Mouse (Mus musculus): Measurements from ENCODE around the gene Prr14. TPM values are rescaled to one million over a fixed set of nuclear protein-coding genes. Genes with fewer than 3 reads are reported as not detected.
"Not testable (repeated sequence)": the region's sequence is repeated elsewhere in the genome, so short reads cannot be mapped to it uniquely, and the experiment has no call there.

Prr14 gene
- 35.6 and 42.2 TPM in 2 replicates for polyA plus RNA-seq (2016; fragmentation: Nextera tagmentation; extraction: Ambion mirVana)

- H3K4me3 ChIP-seq; H3K4me1 ChIP-seq; H3K27me3 ChIP-seq (ENCODE audit: insufficient read depth, poor library complexity, severe bottlenecking); H3K9me3 ChIP-seq; H3K27ac ChIP-seq; DNase-seq (ENCODE audit: low spot score): not testable (repeated sequence)
- WGBS, result 95% methylated on average over 8 of the region's 8 CpGs
- H3K36me3 ChIP-seq, result peaks cover 78% of the 10 kb centered on the region
These were observed at the start of gene Prr14 for GRCm38 (mm10) chr7:127459311-127459710. Prr14 (plus strand) TSS chr7:127459611.

- no peak overlapping the region for H3K27ac ChIP-seq
- H3K36me3 ChIP-seq, result no peaks in the 10 kb centered on the region
- H3K27me3 ChIP-seq (ENCODE audit: insufficient read depth, poor library complexity, severe bottlenecking), result no peaks in the 10 kb centered on the region
- H3K9me3 ChIP-seq, result no peaks in the 10 kb centered on the region
- DNase-seq (ENCODE audit: low spot score), result no peak
- peaks cover 2% of the 10 kb centered on the region for H3K4me1 ChIP-seq
- 61% methylated on average over 2 of the region's 2 CpGs for WGBS
- H3K4me3 ChIP-seq, result no peak overlapping the region
These were observed 48.0 kb upstream of the Prr14 start for GRCm38 (mm10) chr7:127411418-127411817.

GRCm38 (mm10) chr7:127421388-127422191, 37.8 kb upstream of the Prr14 start, which contains the start of gene Zfp688:
Zfp688 (minus strand) TSS chr7:127422068.
- Histone ChIP-seq H3K9me3 (no peaks in the 10 kb centered on the region), H3K27me3 (ENCODE audit: insufficient read depth, poor library complexity, severe bottlenecking) (peaks cover 19% of the 10 kb centered on the region), H3K4me1 (peaks cover 16% of the 10 kb centered on the region), H3K4me3 (peak within 1 kb of the TSS; percentile 90), H3K36me3 (peaks cover 27% of the 10 kb centered on the region), H3K27ac (peak within 1 kb of the TSS; percentile 91)
- under 1% methylated on average over 48 of the region's 48 CpGs for WGBS
- DNase-seq (ENCODE audit: low spot score), result peak; percentile 97

GRCm38 (mm10) chr7:127422247-127422646, 37.2 kb upstream of the Prr14 start:
- 2% methylated on average over 15 of the region's 15 CpGs for WGBS
- Histone ChIP-seq H3K9me3 (no peaks in the 10 kb centered on the region), H3K36me3 (peaks cover 27% of the 10 kb centered on the region), H3K4me1 (peaks cover 16% of the 10 kb centered on the region), H3K27me3 (ENCODE audit: insufficient read depth, poor library complexity, severe bottlenecking) (peaks cover 19% of the 10 kb centered on the region), H3K4me3 (peak overlapping the region; percentile 90), H3K27ac (peak overlapping the region; percentile 91; the same call in 1 of the 2 replicates)
- DNase-seq (ENCODE audit: low spot score), result no peak

GRCm38 (mm10) chr7:127425291-127425690, 34.1 kb upstream of the Prr14 start:
- Histone ChIP-seq H3K27me3 (ENCODE audit: insufficient read depth, poor library complexity, severe bottlenecking) (peaks cover 19% of the 10 kb centered on the region), H3K36me3 (0 out of 2 replicates have a peak, but pooled peaks cover under 1% of the 10 kb centered on the region), H3K27ac (no peak overlapping the region), H3K4me3 (no peak overlapping the region), H3K4me1 (peaks cover 16% of the 10 kb centered on the region), H3K9me3 (no peaks in the 10 kb centered on the region)
- no peak for DNase-seq (ENCODE audit: low spot score)
- 78% methylated on average over 3 of the region's 3 CpGs for WGBS

GRCm38 (mm10) chr7:127425911-127426310, 33.5 kb upstream of the Prr14 start:
- no peak overlapping the region for H3K4me3 ChIP-seq
- H3K27me3 ChIP-seq (ENCODE audit: insufficient read depth, poor library complexity, severe bottlenecking), result peaks cover 19% of the 10 kb centered on the region
- H3K27ac ChIP-seq, result no peak overlapping the region
- 81% methylated on average over 2 of the region's 2 CpGs for WGBS
- peaks cover 13% of the 10 kb centered on the region for H3K4me1 ChIP-seq
- H3K9me3 ChIP-seq, result no peaks in the 10 kb centered on the region
- no peak for DNase-seq (ENCODE audit: low spot score)
- no peaks in the 10 kb centered on the region for H3K36me3 ChIP-seq

- no peak for DNase-seq (ENCODE audit: low spot score)
- Histone ChIP-seq H3K36me3 (no peaks in the 10 kb centered on the region), H3K27me3 (ENCODE audit: insufficient read depth, poor library complexity, severe bottlenecking) (peaks cover 19% of the 10 kb centered on the region), H3K27ac (no peak overlapping the region), H3K9me3 (no peaks in the 10 kb centered on the region), H3K4me3 (no peak overlapping the region), H3K4me1 (peaks cover 9% of the 10 kb centered on the region)
- WGBS, result 57% methylated on average over 3 of the region's 3 CpGs
These were observed 33.1 kb upstream of the Prr14 start for GRCm38 (mm10) chr7:127426354-127426753.

- 81% methylated on average over 4 of the region's 4 CpGs for WGBS
- no peak overlapping the region for H3K4me3 ChIP-seq
- H3K36me3 ChIP-seq, result no peaks in the 10 kb centered on the region
- 0 out of 2 replicates have a peak, but pooled peaks cover 4% of the 10 kb centered on the region for H3K9me3 ChIP-seq
- no peak overlapping the region for H3K27ac ChIP-seq
- no peaks in the 10 kb centered on the region for H3K4me1 ChIP-seq
- no peak for DNase-seq (ENCODE audit: low spot score)
- no peaks in the 10 kb centered on the region for H3K27me3 ChIP-seq (ENCODE audit: insufficient read depth, poor library complexity, severe bottlenecking)
These were observed 24.2 kb upstream of the Prr14 start for GRCm38 (mm10) chr7:127435206-127435605.

GRCm38 (mm10) chr7:127437724-127438123, 21.7 kb upstream of the Prr14 start:
- WGBS, result 90% methylated on average over 3 of the region's 3 CpGs
- no peak overlapping the region for H3K4me3 ChIP-seq
- 0 out of 2 replicates have a peak, but pooled peaks cover 4% of the 10 kb centered on the region for H3K9me3 ChIP-seq
- no peaks in the 10 kb centered on the region for H3K4me1 ChIP-seq
- no peaks in the 10 kb centered on the region for H3K27me3 ChIP-seq (ENCODE audit: insufficient read depth, poor library complexity, severe bottlenecking)
- no peak overlapping the region for H3K27ac ChIP-seq
- H3K36me3 ChIP-seq, result peaks cover 5% of the 10 kb centered on the region; the same call in 1 of the 2 replicates
- no peak for DNase-seq (ENCODE audit: low spot score)

GRCm38 (mm10) chr7:127443976-127444375, 15.4 kb upstream of the Prr14 start:
- H3K4me3 ChIP-seq, result no peak overlapping the region
- H3K4me1 ChIP-seq, result peaks cover 5% of the 10 kb centered on the region
- DNase-seq (ENCODE audit: low spot score), result no peak
- no peaks in the 10 kb centered on the region for H3K27me3 ChIP-seq (ENCODE audit: insufficient read depth, poor library complexity, severe bottlenecking)
- 86% methylated on average over 20 of the region's 20 CpGs for WGBS
- no peaks in the 10 kb centered on the region for H3K9me3 ChIP-seq
- no peak overlapping the region for H3K27ac ChIP-seq
- H3K36me3 ChIP-seq, result peaks cover 45% of the 10 kb centered on the region

GRCm38 (mm10) chr7:127448521-127449300, 10.7 kb upstream of the Prr14 start, which contains the start of gene Zfp689:
Zfp689 (minus strand) TSS chr7:127449158.
- Histone ChIP-seq H3K4me3 (peak within 1 kb of the TSS; percentile 97), H3K27ac (peak within 1 kb of the TSS; percentile 98), H3K36me3 (peaks cover 56% of the 10 kb centered on the region), H3K27me3 (ENCODE audit: insufficient read depth, poor library complexity, severe bottlenecking) (no peaks in the 10 kb centered on the region), H3K9me3 (no peaks in the 10 kb centered on the region), H3K4me1 (peaks cover 37% of the 10 kb centered on the region)
- DNase-seq (ENCODE audit: low spot score), result peak; percentile 97
- under 1% methylated on average over 54 of the region's 54 CpGs for WGBS

GRCm38 (mm10) chr7:127449966-127450365, 9.4 kb upstream of the Prr14 start:
- 87% methylated on average over 7 of the region's 7 CpGs for WGBS
- no peaks in the 10 kb centered on the region for H3K9me3 ChIP-seq
- peak overlapping the region; percentile 97 for H3K4me3 ChIP-seq
- no peaks in the 10 kb centered on the region for H3K27me3 ChIP-seq (ENCODE audit: insufficient read depth, poor library complexity, severe bottlenecking)
- H3K36me3 ChIP-seq, result peaks cover 52% of the 10 kb centered on the region
- DNase-seq (ENCODE audit: low spot score), result no peak
- peak overlapping the region; percentile 98; the same call in 1 of the 2 replicates for H3K27ac ChIP-seq
- H3K4me1 ChIP-seq, result peaks cover 37% of the 10 kb centered on the region

- DNase-seq (ENCODE audit: low spot score), result peak; percentile 64
- H3K27ac ChIP-seq, result no peak overlapping the region
- H3K9me3 ChIP-seq, result no peaks in the 10 kb centered on the region
- no peaks in the 10 kb centered on the region for H3K27me3 ChIP-seq (ENCODE audit: insufficient read depth, poor library complexity, severe bottlenecking)
- H3K36me3 ChIP-seq, result peaks cover 60% of the 10 kb centered on the region
- no peak overlapping the region for H3K4me3 ChIP-seq
- peaks cover 35% of the 10 kb centered on the region for H3K4me1 ChIP-seq
- WGBS, result 96% methylated on average over 2 of the region's 2 CpGs
These were observed 6.4 kb upstream of the Prr14 start for GRCm38 (mm10) chr7:127453056-127453455.
